Mouse (Mus musculus) induced T-regulatory cell, adult 2 months (primary cell): Measurements from ENCODE around the gene Sirpa.

ENCODE experiments used
- DNase-seq: peaks from one replicate; pipeline ENCODE4 v3.0.0-alpha.2; 2012; ENCODE audit warnings: low read depth

Gene Sirpa

GRCm38 (mm10) chr2:129606269-129606668 is 13.6 kb downstream of the Sirpa start:
- no peak for DNase-seq

- DNase-seq = no peak
Measured at GRCm38 (mm10) chr2:129606899-129607298, 14.3 kb downstream of the Sirpa start.

- DNase-seq = no peak
Measured at GRCm38 (mm10) chr2:129613971-129614370, 21.3 kb downstream of the Sirpa start.

- DNase-seq = no peak
Measured at GRCm38 (mm10) chr2:129614482-129615185, 22.0 kb downstream of the Sirpa start.

GRCm38 (mm10) chr2:129620148-129620547 is 27.5 kb downstream of the Sirpa start:
- DNase-seq = no peak

GRCm38 (mm10) chr2:129620881-129621280 is 28.2 kb downstream of the Sirpa start:
- no peak for DNase-seq

GRCm38 (mm10) chr2:129621654-129622490 is 29.2 kb downstream of the Sirpa start:
- DNase-seq = no peak

- no peak for DNase-seq
Measured at GRCm38 (mm10) chr2:129622918-129623317, 30.3 kb downstream of the Sirpa start.

GRCm38 (mm10) chr2:129623771-129624170 is 31.1 kb downstream of the Sirpa start:
- no peak for DNase-seq

- DNase-seq = no peak
Measured at GRCm38 (mm10) chr2:129624246-129624918, 31.7 kb downstream of the Sirpa start.

- no peak for DNase-seq
Measured at GRCm38 (mm10) chr2:129624956-129625355, 32.3 kb downstream of the Sirpa start.

GRCm38 (mm10) chr2:129625845-129626244 is 33.2 kb downstream of the Sirpa start:
- DNase-seq = no peak

GRCm38 (mm10) chr2:129626621-129627061 is 34.0 kb downstream of the Sirpa start:
- DNase-seq = no peak

GRCm38 (mm10) chr2:129627133-129627532 is 34.5 kb downstream of the Sirpa start:
- no peak for DNase-seq

- DNase-seq = no peak
Measured at GRCm38 (mm10) chr2:129627811-129628210, 35.2 kb downstream of the Sirpa start.

GRCm38 (mm10) chr2:129628456-129629185 is 36.0 kb downstream of the Sirpa start:
- DNase-seq = no peak

GRCm38 (mm10) chr2:129629786-129630531 is 37.3 kb downstream of the Sirpa start:
- no peak for DNase-seq

- DNase-seq = no peak
Measured at GRCm38 (mm10) chr2:129630532-129630886, 37.9 kb downstream of the Sirpa start.

GRCm38 (mm10) chr2:129630978-129631660 is 38.5 kb downstream of the Sirpa start:
- DNase-seq = no peak

- DNase-seq = no peak
Measured at GRCm38 (mm10) chr2:129632324-129632723, 39.7 kb downstream of the Sirpa start.
